Mouse (Mus musculus): ENCODE data around the gene Tmem87b. TPM values are rescaled to one million over a fixed set of nuclear protein-coding genes. Genes with fewer than 3 reads are reported as not detected.

Tmem87b gene
- polyA plus RNA-seq, 1 experiment from 2014 or later: 37.6 TPM

DNA sequence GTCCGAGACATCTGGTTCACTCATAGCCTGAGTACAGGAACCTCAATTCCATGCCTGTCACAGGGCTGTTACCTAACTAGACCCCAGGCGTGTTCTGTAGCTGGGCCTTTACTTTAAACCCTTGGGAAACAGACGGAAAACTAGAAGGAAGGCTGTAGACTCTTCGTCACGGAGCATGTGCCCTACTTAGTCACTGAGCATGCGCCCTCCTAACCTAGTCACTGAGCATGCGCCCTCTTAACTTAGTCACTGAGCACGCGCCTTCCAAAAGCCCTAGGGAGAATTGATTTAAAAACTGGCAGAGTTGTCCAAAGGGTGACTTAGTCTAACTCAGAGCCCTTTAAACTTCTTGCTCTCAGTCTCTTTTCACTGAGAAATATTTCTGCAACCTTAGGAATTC, 44.7 kb downstream of the Tmem87b start, which contains the start of gene Fbln7:
Gene Fbln7, plus strand, starts transcription at position 346 of the 400 bp plus-strand sequence.
- Histone ChIP-seq H3K9me3 (no peaks in the 10 kb centered on the region), H3K27me3 (peaks cover 17% of the 10 kb centered on the region), H3K9ac (replicated peaks) (peak within 1 kb of the TSS; percentile 63), H3K27ac (no peak within 1 kb of the TSS), H3K4me2 (replicated peaks) (peak within 1 kb of the TSS; percentile 88), H3K4me1 (replicated peaks) (peaks cover 9% of the 10 kb centered on the region), H3K36me3 (no peaks in the 10 kb centered on the region), H3K4me3 (replicated peaks) (peak within 1 kb of the TSS; percentile 45)
- ATAC-seq: no peak
- 92% methylated on average over 9 of the region's 9 CpGs for whole genome bisulfite sequencing

DNA sequence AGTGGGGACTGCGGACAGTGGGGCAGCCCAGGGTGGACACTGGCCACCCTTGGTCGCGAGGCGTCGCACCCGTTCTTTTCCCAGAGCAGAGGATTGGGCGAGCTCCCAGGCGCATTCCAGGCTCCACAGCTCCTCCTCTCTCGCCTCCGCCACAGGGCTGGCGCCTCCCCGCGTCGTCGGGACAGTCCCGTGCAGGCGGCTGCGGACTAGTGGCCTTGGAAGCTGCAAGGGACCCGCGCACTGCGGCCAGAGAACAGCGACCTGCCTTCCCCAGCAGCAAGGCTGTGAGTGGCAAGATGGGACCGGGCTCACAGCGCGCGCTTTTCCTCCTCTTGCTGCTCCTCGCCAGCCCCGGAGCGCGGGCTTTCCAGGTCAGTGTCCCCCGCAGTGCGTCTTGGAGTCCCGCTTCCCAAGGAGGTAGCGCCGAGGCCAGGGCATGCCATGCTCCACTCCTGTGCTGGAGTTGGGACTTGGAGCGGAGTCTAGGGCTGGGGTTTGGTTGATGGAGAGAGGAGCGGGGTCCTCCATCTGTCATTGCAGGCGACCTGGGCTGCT, 45.9 kb downstream of the Tmem87b start:
- under 1% methylated on average over 38 of the region's 38 CpGs for WGBS

DNA sequence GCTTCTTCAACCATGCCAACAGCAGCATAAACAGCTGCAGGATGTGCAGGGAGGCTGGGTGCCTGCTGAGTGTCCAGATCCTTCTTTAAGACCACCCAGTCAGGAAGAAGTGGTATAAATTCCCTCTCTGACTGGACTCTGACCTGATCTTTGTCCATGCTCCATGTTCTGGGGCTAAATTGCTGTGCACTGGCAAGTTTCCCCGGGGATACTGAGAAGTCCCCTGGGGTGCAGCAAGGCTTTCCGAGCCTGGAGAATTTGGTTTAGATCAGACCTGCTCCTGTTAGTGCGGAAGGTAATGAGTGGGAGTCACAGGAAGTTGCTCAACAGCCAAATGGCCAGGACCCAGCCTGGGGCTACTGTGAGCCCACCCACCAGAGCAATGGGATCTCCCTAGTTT, 47.1 kb downstream of the Tmem87b start:
- no peak overlapping the region for H3K4me3 ChIP-seq (replicated peaks)
- H3K9me3 ChIP-seq: no peaks in the 10 kb centered on the region

More for the DNA sequence above, 45.9 kb downstream of the Tmem87b start:
- peak overlapping the region; percentile 88 for H3K4me2 ChIP-seq (replicated peaks)
- H3K27me3 ChIP-seq: peaks cover 17% of the 10 kb centered on the region
- H3K4me1 ChIP-seq (replicated peaks): peaks cover 9% of the 10 kb centered on the region
- peak overlapping the region; percentile 63 for H3K9ac ChIP-seq (replicated peaks)
- peak; percentile 76 for ATAC-seq
- H3K27ac ChIP-seq: no peak overlapping the region
- H3K9me3 ChIP-seq: no peaks in the 10 kb centered on the region
- peak overlapping the region; percentile 45 for H3K4me3 ChIP-seq (replicated peaks)
- H3K36me3 ChIP-seq: no peaks in the 10 kb centered on the region

DNA sequence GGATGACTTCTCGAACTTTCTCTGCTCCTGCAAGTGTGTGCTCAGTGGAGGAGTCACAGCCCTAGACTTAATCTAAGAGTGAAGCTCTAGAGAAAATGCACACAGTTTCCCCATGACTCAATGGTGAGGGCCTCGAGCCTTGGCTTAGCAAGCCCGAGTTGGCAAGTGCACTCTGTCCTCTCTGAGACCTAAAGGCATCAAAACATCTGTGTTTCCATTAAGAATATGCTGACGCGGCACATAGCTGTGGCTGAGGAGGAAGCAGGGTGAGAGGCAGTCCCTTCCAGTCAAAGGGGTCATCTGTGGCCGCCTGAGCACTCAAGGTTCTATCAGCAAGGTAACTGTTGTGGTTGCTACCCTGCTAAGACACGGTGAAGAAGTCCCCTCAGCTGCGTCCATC, 53.7 kb downstream of the Tmem87b start:
- Histone ChIP-seq H3K4me1 (replicated peaks) (no peaks in the 10 kb centered on the region), H3K36me3 (no peaks in the 10 kb centered on the region), H3K27ac (no peak overlapping the region), H3K27me3 (no peaks in the 10 kb centered on the region), H3K9me3 (no peaks in the 10 kb centered on the region), H3K9ac (replicated peaks) (no peak overlapping the region), H3K4me2 (replicated peaks) (no peak overlapping the region), H3K4me3 (replicated peaks) (no peak overlapping the region)
- no peak for ATAC-seq
- WGBS: 87% methylated on average over 8 of the region's 8 CpGs

More for the DNA sequence above, 47.1 kb downstream of the Tmem87b start:
- Histone ChIP-seq H3K9ac (replicated peaks) (no peak overlapping the region), H3K4me2 (replicated peaks) (no peak overlapping the region), H3K27ac (no peak overlapping the region), H3K36me3 (no peaks in the 10 kb centered on the region), H3K4me1 (replicated peaks) (peaks cover 9% of the 10 kb centered on the region), H3K27me3 (peaks cover 17% of the 10 kb centered on the region)
- ATAC-seq: no peak
- WGBS: 63% methylated on average over 3 of the region's 3 CpGs

DNA sequence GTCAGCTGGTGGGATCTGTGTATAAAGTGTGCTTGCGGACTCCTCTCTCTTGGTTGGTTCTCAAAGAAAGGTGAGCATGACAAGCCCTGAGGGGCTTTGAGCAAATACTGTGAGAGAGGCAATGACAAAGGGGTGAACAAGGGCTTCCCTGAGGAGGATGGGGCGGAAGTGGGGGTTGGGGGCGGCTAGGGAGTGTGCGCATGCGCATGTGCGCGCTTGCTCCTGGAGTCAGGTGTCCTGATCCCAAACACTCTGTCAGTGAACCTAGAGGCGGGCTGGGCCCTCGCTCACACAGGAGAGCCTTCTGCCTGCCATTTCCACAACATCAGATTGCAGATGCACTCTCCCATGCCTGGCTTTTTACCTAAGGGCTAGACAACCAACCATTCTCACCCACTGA, 54.3 kb downstream of the Tmem87b start:
- Histone ChIP-seq H3K4me3 (replicated peaks) (no peak overlapping the region), H3K4me1 (replicated peaks) (no peaks in the 10 kb centered on the region), H3K4me2 (replicated peaks) (no peak overlapping the region), H3K27ac (no peak overlapping the region), H3K9me3 (no peaks in the 10 kb centered on the region), H3K36me3 (no peaks in the 10 kb centered on the region), H3K9ac (replicated peaks) (no peak overlapping the region), H3K27me3 (no peaks in the 10 kb centered on the region)
- no peak for ATAC-seq
- WGBS: 87% methylated on average over 9 of the region's 9 CpGs

DNA sequence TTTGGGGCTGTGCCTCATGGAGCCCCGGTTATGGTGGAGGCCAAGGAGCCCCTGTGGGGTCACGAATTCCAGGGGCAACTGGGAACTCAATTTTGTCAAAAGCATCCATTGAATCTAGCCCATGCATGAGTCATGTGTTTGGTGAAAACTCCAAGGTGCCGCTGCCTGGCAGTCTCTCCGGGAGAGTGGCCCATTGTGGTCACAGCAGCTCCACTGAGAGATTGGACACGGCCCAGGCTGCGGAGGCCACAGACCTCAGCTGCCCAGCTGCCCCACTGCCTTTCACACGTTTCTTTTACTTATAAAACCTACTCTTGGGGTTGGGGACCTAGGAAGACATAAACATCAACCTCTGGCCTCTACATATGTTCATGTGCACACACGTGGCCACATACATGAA, 57.6 kb downstream of the Tmem87b start:
- no peaks in the 10 kb centered on the region for H3K27me3 ChIP-seq
- H3K4me3 ChIP-seq (replicated peaks): no peak overlapping the region
- no peaks in the 10 kb centered on the region for H3K4me1 ChIP-seq (replicated peaks)
- H3K9ac ChIP-seq (replicated peaks): no peak overlapping the region
- no peaks in the 10 kb centered on the region for H3K36me3 ChIP-seq
- no peak for ATAC-seq
- no peak overlapping the region for H3K4me2 ChIP-seq (replicated peaks)
- H3K27ac ChIP-seq: no peak overlapping the region
- no peaks in the 10 kb centered on the region for H3K9me3 ChIP-seq
- 82% methylated on average over 8 of the region's 8 CpGs for WGBS

DNA sequence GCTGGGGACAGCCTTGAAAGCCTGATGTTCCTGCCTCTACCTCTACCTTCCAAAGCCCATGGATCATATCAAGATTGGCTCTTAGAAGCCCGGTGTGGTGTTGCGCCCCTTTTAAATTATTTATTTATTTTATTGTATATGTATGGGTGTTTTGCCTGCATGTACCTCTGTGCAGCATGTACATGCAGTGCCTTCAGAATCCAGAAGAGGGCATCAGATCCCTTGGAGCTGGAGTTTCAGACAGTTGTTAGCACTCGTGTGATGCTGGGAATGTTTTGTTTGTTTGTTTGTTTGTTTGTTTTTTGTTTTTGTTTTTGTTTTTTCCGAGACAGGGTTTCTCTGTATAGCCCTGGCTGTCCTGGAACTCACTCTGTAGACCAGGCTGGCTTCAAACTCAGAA, 63.3 kb downstream of the Tmem87b start:
- ATAC-seq: no peak
- H3K4me3 ChIP-seq (replicated peaks): no peak overlapping the region
- no peaks in the 10 kb centered on the region for H3K27me3 ChIP-seq
- no peak overlapping the region for H3K4me2 ChIP-seq (replicated peaks)
- no peaks in the 10 kb centered on the region for H3K4me1 ChIP-seq (replicated peaks)
- 78% methylated on average over 4 of the region's 4 CpGs for WGBS
- no peak overlapping the region for H3K27ac ChIP-seq
- no peaks in the 10 kb centered on the region for H3K36me3 ChIP-seq
- no peaks in the 10 kb centered on the region for H3K9me3 ChIP-seq
- H3K9ac ChIP-seq (replicated peaks): no peak overlapping the region

DNA sequence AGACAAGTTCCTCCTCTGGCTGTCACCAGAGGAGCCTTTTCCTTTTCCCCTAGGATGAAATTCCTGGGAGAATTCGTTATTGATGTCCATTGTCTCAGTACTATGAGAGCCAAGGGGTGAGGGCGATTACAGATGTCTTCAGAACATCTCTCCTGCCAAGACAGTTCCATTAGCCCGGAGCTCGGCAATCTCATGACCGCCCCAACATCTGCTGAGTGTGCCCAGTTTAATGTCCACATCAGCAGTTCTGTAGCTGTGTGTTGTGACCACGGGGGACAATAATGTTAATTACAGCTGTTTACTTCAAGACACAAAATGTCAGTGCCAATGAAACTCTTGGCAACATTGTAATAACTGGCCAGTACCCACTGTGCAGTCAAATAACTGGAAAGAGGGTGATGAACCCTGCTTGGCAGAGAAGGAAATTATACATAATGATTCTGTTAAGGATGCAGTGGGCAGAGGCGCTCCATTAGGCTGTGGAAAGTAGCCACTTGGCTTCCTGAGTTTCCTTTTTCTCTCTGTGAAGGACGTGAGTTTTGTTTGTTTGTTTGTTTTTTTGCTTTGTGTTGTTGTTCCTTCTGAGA, 67.4 kb downstream of the Tmem87b start:
- ATAC-seq: no peak

DNA sequence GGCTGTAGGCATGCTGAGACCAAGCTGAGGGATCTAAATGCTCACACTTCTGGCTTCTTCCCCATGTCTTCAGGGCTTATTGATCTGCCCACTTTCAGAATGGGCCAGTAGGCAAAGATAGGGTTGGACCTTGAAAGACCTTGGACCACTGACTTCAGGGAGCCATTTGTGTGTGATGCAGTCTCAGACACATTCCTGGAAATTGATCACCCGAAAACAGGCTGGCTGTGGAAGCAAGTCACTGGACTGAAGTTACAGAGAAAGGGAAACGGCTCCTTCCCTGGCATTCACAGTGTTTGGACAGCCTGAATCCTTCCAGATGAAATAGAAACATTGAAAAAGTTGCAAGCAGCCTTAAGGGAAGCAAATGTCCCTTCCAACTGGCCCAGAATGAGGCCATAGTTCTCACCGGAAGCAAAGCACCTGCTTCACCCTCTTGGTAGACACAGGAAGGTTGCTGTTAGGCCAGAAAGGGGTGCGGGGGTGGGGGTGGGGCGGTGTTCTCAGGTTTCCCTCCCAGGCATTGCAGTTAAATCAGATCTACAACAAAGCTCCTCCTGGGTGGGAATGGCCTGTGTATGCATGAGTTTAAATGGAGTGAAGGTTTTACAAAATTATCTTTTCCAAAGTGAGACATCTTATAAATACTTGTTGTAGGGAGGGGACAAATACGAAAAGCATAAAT, 70.1 kb downstream of the Tmem87b start:
- Histone ChIP-seq H3K27me3 (no peaks in the 10 kb centered on the region), H3K9me3 (no peaks in the 10 kb centered on the region), H3K9ac (replicated peaks) (no peak overlapping the region), H3K4me1 (replicated peaks) (peaks cover 5% of the 10 kb centered on the region; the same call in 1 of the 2 replicates), H3K4me3 (replicated peaks) (no peak overlapping the region), H3K36me3 (no peaks in the 10 kb centered on the region), H3K27ac (no peak overlapping the region), H3K4me2 (replicated peaks) (no peak overlapping the region)
- ATAC-seq: no peak
- 64% methylated on average over 6 of the region's 6 CpGs for WGBS

More for the DNA sequence above, 67.4 kb downstream of the Tmem87b start:
- no peaks in the 10 kb centered on the region for H3K27me3 ChIP-seq
- H3K4me1 ChIP-seq (replicated peaks): no peaks in the 10 kb centered on the region
- WGBS: 83% methylated on average over 8 of the region's 8 CpGs
- H3K4me3 ChIP-seq (replicated peaks): no peak overlapping the region
- H3K9me3 ChIP-seq: no peaks in the 10 kb centered on the region
- no peak overlapping the region for H3K9ac ChIP-seq (replicated peaks)
- no peak overlapping the region for H3K4me2 ChIP-seq (replicated peaks)
- H3K36me3 ChIP-seq: no peaks in the 10 kb centered on the region
- H3K27ac ChIP-seq: no peak overlapping the region

DNA sequence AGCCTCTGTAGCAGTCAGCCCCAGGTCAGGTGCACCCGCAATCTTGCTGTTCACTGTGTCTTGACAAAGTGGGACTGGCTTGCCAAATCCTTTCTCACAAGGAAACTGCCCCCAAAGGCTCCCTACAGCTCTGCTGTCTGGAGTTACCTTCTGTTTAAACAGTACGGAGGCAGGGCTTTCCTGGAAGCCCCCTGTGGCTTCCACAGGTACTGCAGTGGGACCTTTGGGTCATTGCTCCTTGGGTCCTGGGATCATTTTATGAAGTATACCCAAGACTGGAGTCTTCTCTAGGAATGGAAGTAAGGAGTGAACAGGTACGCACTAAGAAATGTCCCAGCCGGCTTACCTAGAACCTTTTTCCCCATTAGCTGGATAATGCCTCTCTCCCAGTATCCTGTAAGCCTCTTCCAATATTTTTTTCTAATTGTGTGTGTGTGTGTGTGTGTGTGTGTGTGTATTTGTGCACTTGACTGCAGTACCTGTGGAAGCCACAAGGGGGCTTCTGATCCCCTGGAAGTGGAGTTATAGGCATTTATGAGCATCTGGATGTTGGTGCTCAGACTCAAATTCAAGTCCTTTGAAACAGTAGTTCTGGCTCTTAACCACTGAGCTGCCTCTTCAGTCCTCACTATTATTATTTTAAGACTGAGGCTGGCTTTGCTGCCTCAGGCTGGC, 72.9 kb downstream of the Tmem87b start:
- Histone ChIP-seq H3K4me1 (replicated peaks) (peaks cover 5% of the 10 kb centered on the region; the same call in 1 of the 2 replicates), H3K4me2 (replicated peaks) (no peak overlapping the region), H3K9ac (replicated peaks) (no peak overlapping the region), H3K27ac (no peak overlapping the region), H3K27me3 (no peaks in the 10 kb centered on the region), H3K9me3 (no peaks in the 10 kb centered on the region), H3K4me3 (replicated peaks) (no peak overlapping the region), H3K36me3 (no peaks in the 10 kb centered on the region)
- 89% methylated on average over 4 of the region's 4 CpGs for WGBS
- ATAC-seq: no peak

DNA sequence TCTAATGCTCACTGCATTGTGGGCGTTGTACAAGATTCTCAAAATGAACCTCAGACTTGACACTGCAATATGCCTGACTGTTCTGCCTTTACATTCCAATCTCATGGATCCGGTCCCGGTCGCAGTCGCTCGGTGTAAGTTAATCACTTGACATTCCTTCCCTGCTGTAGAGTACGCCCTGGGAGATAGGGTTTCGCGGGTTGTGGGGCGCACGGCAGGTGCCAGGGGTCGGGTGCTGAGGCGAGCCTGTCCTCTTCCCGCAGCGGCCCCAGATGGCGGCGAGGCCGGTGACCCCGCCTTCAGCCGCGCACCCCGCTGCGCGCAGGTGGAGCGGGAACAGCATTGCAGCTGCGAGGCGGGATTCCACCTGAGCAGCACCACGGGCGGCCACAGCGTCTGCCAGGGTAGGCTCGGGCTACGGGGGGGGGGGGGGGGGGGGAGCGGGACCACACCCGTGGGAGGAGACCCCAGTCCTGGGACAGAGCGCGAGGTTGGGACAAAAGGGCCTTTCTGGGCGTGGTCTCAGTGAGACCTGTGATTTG, 74.3 kb downstream of the Tmem87b start:
- Histone ChIP-seq H3K4me2 (replicated peaks) (peak overlapping the region; percentile 77), H3K4me3 (replicated peaks) (peak overlapping the region; percentile 47), H3K9ac (replicated peaks) (peak overlapping the region; percentile 70), H3K9me3 (no peaks in the 10 kb centered on the region), H3K4me1 (replicated peaks) (peaks cover 5% of the 10 kb centered on the region; the same call in 1 of the 2 replicates), H3K36me3 (no peaks in the 10 kb centered on the region), H3K27ac (no peak overlapping the region), H3K27me3 (no peaks in the 10 kb centered on the region)
- ATAC-seq: peak; percentile 60
- 4% methylated on average over 35 of the region's 37 CpGs for WGBS

DNA sequence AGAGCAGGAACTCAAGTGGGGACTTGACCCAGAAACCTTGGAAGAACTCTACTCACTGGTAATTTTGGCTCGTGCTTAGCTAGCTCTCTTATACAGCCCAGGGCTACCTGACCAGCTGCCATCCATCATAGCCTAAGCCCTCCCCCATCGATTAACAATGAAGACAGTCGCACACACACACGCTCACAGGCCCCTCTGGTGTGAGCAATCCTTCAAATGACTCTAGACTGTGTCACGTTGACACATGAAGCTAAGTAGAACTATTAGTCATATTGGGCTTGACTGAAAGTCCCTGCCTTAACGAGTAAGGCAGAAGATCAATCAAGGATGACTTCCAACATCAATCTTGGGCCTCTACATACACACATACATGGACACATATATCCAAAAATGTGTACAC, 84.9 kb downstream of the Tmem87b start:
- WGBS: 90% methylated on average over 6 of the region's 6 CpGs
- Histone ChIP-seq H3K27me3 (no peaks in the 10 kb centered on the region), H3K9me3 (peaks cover 3% of the 10 kb centered on the region; the same call in 1 of the 2 replicates), H3K9ac (replicated peaks) (no peak overlapping the region), H3K27ac (no peak overlapping the region), H3K36me3 (no peaks in the 10 kb centered on the region), H3K4me1 (replicated peaks) (no peaks in the 10 kb centered on the region), H3K4me3 (replicated peaks) (no peak overlapping the region), H3K4me2 (replicated peaks) (no peak overlapping the region)
- ATAC-seq: no peak

Measured in midbrain, embryonic 13.5 days (tissue).